Mouse (Mus musculus) brain, embryonic 14.5 days (tissue): ENCODE measurements around the gene Cfap36. TPM values are rescaled to one million over a fixed set of nuclear protein-coding genes. Genes with fewer than 3 reads are reported as not detected.

Source experiments
- DNase-seq: peaks from one replicate; pipeline ENCODE4 v3.0.0-alpha.2; 2011; ENCODE audit warnings: low read depth
- CTCF ChIP-seq: fragments of 200-500 bp; IDR thresholded peaks from 2 replicates; pipeline ENCODE4 v1.5.1; 2012; ENCODE audit warnings: inconsistent platforms, mild to moderate bottlenecking, moderate library complexity, borderline replicate concordance; ENCODE audit not compliant: insufficient read depth, insufficient read length; ENCODE audit errors: extremely low read depth
- POLR2A ChIP-seq: fragments of 200-500 bp; IDR thresholded peaks from 2 replicates; pipeline ENCODE4 v1.6.1; 2012; ENCODE audit warnings: mild to moderate bottlenecking, inconsistent platforms, borderline replicate concordance; ENCODE audit not compliant: poor library complexity, insufficient read depth, insufficient read length, severe bottlenecking; ENCODE audit errors: extremely low read depth
- polyA plus RNA-seq: library from polyadenylated mRNA; depleted of rRNA; stranded (reverse); fragments of >200 nt; gene quantifications from 2 replicates; pipeline ENCODE4 v1.2.3, GENCODE M21; 2012; rRNA removed

Cfap36 gene
- polyA plus RNA-seq, 1 experiment: 44.8 TPM

DNA sequence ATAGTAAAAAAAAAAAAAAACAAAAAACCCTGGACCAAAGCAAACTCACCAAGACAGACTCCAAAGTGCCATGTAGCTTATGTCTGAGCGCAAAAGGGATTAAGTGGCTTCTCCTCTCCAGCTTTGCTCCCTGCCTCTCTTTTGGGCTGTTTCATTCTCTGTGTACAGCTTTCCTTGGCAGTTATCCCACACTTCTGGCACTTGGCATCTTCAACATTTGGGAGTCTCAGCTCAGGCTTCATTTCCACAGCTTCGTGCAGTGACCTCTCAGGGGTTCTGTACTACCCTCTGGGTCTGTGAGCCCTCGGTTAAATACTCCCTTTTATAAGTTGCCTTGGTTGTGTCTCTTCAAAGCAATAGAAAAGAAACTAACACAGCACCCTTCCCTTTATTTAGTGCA lies 66.6 kb downstream of the Cfap36 start:
- peak; percentile 87 for DNase-seq
- TF ChIP-seq CTCF: no peak
- no peak for TF ChIP-seq POLR2A

DNA sequence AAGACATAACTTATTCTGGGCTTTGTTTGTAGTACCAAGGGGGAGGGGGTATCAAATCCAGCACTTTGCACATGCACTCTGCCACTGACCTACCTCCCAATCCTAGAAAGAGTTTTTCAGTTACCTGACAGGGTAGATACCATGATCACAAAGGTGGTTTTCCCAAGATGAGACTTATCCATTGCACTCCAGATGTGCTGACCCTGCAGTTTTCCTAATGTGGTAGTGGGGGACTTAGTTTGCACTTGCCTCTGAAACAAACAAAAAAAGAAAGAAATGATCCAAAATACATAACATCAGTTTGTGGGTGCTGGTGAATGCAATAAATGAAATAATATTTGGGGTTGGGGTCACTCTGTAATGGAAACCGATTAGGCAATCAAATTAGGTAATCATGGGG lies 67.9 kb downstream of the Cfap36 start:
- DNase-seq: no peak
- TF ChIP-seq POLR2A: no peak
- no peak for TF ChIP-seq CTCF

DNA sequence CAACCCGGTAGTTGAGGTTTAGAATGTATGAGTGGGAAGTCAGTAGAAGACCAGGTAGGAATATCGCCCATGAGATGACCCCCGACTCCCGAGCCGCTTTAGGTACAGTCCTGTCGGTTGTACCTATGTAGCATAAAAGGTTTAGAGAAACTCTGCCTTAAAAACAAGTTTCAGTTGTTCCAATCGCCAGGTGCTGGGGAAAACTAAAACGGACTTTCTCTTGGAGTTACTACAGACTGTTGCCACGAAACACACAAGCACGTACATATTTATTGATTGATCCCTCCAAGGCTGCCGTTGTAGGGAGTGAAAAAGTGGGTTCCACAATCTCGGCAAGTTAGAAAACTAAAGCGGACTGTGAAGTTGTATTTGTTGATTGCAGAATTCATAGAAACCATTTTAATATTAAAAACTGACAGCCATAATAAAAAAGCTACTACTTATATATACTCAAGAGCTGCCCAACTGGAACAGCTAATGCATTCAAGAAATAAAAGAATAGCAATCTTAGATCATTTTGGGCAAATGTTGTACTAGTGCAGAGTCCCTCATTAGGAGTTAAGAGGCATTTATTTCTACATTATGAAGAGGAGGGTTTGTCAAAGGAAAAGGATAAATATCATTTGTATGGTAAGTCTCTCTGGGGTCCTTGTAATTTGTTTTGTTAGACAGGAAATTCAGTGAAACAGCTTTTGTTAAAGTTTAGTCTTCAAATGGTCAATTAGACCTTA lies 73.3 kb downstream of the Cfap36 start:
- TF ChIP-seq POLR2A (no peak), CTCF (no peak)
- peak; percentile 20 for DNase-seq

DNA sequence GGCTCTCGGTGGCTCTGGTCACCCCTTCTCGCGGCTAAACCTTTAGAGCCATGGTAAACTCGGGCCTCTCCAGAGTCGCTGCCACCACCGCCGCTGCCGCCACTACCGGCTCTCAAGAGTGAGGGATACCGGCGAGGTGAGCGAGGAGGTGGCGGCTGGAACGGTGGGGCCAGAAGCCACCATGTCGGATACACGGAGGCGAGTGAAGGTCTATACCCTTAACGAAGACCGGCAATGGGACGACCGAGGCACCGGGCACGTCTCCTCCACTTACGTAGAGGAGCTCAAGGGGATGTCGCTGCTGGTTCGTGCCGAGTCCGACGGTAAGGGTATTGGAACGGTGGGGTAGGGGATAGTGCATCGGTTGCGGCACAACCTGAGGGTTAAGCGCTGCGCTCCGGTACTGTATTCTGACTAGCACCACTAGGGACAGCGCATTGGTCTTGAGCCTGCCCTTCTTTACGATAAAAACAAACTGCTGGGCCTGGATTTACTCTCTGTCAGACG lies 74.0 kb downstream of the Cfap36 start:
- peak; percentile 80 for DNase-seq
- peak; percentile 61 for TF ChIP-seq CTCF
- TF ChIP-seq POLR2A: no peak

DNA sequence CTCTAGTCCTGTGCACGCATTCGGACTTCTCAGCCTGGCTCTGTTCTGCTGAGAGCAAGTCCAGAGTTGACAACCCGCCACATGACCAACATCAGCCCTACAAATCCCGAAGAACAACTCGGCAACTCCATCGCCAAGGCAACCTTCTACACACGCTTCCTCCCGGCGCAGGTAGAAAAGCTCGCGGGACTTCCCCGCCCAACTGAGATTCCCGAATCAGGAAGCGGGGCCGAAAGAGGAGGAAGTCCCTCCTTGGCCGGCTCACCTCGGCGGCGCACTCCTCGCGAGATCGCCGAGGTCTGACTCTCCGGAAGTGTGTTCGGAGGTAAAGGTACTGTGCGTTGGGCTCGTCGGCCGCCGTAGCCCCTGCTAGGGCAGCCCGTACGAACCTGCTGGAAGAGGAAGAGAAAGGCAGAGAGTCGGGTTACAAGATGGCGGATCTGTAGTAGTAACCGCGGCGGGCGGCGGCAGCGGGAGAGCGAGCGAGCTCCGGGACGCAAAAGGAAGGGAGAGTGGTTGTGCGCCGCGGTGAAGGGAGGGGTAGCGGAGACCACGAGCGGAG lies 74.6 kb downstream of the Cfap36 start, which contains the start of gene Ppp4r3b:
Ppp4r3b (plus strand) TSS at position 328 of the 562 bp plus-strand sequence.
- TF ChIP-seq CTCF (no peak), POLR2A (peak; percentile 61; the same call in 1 of the 2 replicates)
- DNase-seq: peak; percentile 100

GRCm38 (mm10) chr11:29171959-29172391 lies 75.2 kb downstream of the Cfap36 start:
- TF ChIP-seq POLR2A (no peak), CTCF (no peak)
- DNase-seq: peak; percentile 78

Other genes with a start within 250 kb of the Cfap36 start
- gene Pnpt1, start 116.7 kb downstream of the Cfap36 start, polyA plus RNA-seq: 18.4 and 25.8 TPM in 2 replicates
- gene Ppp4r3b, start 74.5 kb downstream of the Cfap36 start, polyA plus RNA-seq: 16.7 and 23.4 TPM in 2 replicates
- gene Ccdc88a, start 126.2 kb upstream of the Cfap36 start, polyA plus RNA-seq: 26.2 and 31.7 TPM in 2 replicates